Mouse (Mus musculus): ENCODE results near the gene Agpat4.

- TF ChIP-seq POLR2A (IDR thresholded peaks at IDR 0.05; ENCODE audit: borderline replicate concordance, extremely low read depth, insufficient read depth, insufficient read length, poor library complexity, severe bottlenecking) = no peak
- no peak for TF ChIP-seq CTCF (IDR thresholded peaks at IDR 0.05; ENCODE audit: borderline replicate concordance, extremely low read depth, insufficient read depth, insufficient read length)
Observed at GRCm38 (mm10) chr17:12199933-12200332, 81.4 kb downstream of the Agpat4 start.

Measured in brain, embryonic 14.5 days (tissue).